Mouse (Mus musculus): ENCODE data around the gene Tmem120b.

GRCm38 (mm10) chr5:123026414-123026813 is 41.8 kb upstream of the Tmem120b start:
- TF ChIP-seq CTCF (IDR thresholded peaks at IDR 0.05; ENCODE audit: control insufficient read depth, insufficient read depth, insufficient read length) (no peak), MYOD1 (IDR thresholded peaks at IDR 0.05; ENCODE audit: control insufficient read depth, insufficient read length, low read depth) (no peak), MYOG (IDR thresholded peaks at IDR 0.05; ENCODE audit: control insufficient read depth, extremely low read depth, insufficient read length) (no peak), USF1 (IDR thresholded peaks at IDR 0.05; ENCODE audit: low read depth) (no peak), MAX (IDR thresholded peaks at IDR 0.05) (no peak)
